Mouse (Mus musculus): Measurements from ENCODE around the gene Wdfy3. TPM values are rescaled to one million over a fixed set of nuclear protein-coding genes. Genes with fewer than 3 reads are reported as not detected.

Wdfy3 gene
- polyA plus RNA-seq, 1 experiment from 2014 or later = 21.7 TPM

DNA sequence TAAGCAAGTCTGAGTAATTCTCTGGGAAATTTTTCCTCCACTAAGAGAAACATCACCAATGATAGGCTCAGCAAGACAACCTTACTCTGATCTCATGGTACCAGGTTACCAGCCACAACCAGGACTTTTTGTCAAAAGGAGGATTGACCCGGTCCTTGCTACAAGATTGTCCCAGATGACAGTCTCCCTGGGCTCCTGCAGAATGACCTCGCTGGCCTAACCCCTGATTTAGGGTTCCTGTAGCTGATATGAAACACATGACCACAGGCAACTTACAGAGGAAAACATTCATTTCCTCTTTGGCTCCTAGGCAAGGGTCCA lies 101.9 kb downstream of the Wdfy3 start:
- TF ChIP-seq CTCF (IDR thresholded peaks at IDR 0.05; ENCODE audit: low read depth) = no peak
- no peak for ATAC-seq (ENCODE audit: insufficient read depth)
- DNase-seq = no peak
- 74% methylated on average over 2 of the region's 2 CpGs for WGBS
- Histone ChIP-seq H3K9me3 (ENCODE audit: low read depth, low read length) (no peaks in the 10 kb centered on the region), H3K4me3 (ENCODE audit: low read depth, low read length) (no peak overlapping the region), H3K27ac (ENCODE audit: low read depth) (peak overlapping the region; percentile 78), H3K27me3 (ENCODE audit: insufficient read depth, low read length) (no peaks in the 10 kb centered on the region), H3K4me2 (0 out of 2 replicates have a peak overlapping the region, but pooled peaks have one; percentile 37), H3K9ac (no peak overlapping the region), H3K4me1 (ENCODE audit: insufficient read depth) (0 out of 2 replicates have a peak, but pooled peaks cover 3% of the 10 kb centered on the region), H3K36me3 (ENCODE audit: insufficient read depth) (peaks cover 22% of the 10 kb centered on the region)

DNA sequence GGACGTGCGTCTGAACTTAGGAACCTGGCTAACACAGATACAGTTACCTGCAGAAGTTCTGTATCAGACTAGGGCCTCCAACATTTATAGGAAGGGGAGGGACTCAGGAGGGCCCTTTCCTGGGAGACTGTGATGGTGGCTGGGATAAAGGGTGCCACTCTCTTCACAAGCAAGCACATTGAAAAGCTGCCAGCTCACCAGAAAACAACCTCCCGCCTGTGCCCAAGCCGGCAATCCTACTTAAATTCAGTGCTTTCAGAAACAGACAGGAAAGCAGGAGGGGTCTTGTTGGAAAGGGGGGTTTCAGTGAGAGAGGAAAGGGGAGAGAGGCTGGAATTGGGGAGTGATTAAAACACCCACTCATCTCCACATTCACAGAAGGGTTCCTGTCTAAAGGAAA lies 106.9 kb downstream of the Wdfy3 start:
- DNase-seq = no peak
- no peak for TF ChIP-seq CTCF (IDR thresholded peaks at IDR 0.05; ENCODE audit: low read depth)

DNA sequence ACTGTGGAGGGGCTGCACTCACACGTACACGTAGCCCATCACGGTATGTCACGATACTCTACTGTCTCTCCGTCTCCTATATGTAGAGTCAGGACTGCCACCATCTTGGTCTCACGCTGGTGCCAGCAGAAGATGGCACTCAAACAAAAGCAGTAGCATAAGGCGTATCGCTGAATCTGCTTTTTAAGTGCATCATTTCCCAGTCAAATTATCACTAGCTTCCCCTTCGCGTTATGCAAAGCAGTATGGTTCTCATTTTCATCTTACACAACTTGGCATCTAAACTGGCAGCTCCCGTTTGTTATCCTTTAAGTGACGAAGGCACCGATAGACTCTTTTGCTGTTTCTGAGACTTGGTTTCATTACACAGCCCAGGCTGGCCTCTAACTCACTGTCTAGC lies 110.4 kb downstream of the Wdfy3 start:
- ATAC-seq (ENCODE audit: insufficient read depth) = no peak
- no peak overlapping the region for H3K4me2 ChIP-seq
- WGBS = 95% methylated on average over 13 of the region's 13 CpGs
- no peaks in the 10 kb centered on the region for H3K9me3 ChIP-seq (ENCODE audit: low read depth, low read length)
- no peak for DNase-seq
- no peaks in the 10 kb centered on the region for H3K27me3 ChIP-seq (ENCODE audit: insufficient read depth, low read length)
- H3K4me1 ChIP-seq (ENCODE audit: insufficient read depth) = no peaks in the 10 kb centered on the region
- H3K36me3 ChIP-seq (ENCODE audit: insufficient read depth) = peaks cover 47% of the 10 kb centered on the region
- no peak overlapping the region for H3K4me3 ChIP-seq (ENCODE audit: low read depth, low read length)
- H3K9ac ChIP-seq = no peak overlapping the region
- H3K27ac ChIP-seq (ENCODE audit: low read depth) = no peak overlapping the region
- no peak for TF ChIP-seq CTCF (IDR thresholded peaks at IDR 0.05; ENCODE audit: low read depth)

More for the DNA sequence above, 106.9 kb downstream of the Wdfy3 start:
- ATAC-seq (ENCODE audit: insufficient read depth) = no peak
- no peak overlapping the region for H3K4me3 ChIP-seq (ENCODE audit: low read depth, low read length)
- no peaks in the 10 kb centered on the region for H3K4me1 ChIP-seq (ENCODE audit: insufficient read depth)
- 76% methylated on average over 4 of the region's 4 CpGs for WGBS
- peaks cover 54% of the 10 kb centered on the region for H3K36me3 ChIP-seq (ENCODE audit: insufficient read depth)
- no peak overlapping the region for H3K27ac ChIP-seq (ENCODE audit: low read depth)
- H3K9ac ChIP-seq = no peak overlapping the region
- H3K4me2 ChIP-seq = no peak overlapping the region
- no peaks in the 10 kb centered on the region for H3K27me3 ChIP-seq (ENCODE audit: insufficient read depth, low read length)
- H3K9me3 ChIP-seq (ENCODE audit: low read depth, low read length) = no peaks in the 10 kb centered on the region

DNA sequence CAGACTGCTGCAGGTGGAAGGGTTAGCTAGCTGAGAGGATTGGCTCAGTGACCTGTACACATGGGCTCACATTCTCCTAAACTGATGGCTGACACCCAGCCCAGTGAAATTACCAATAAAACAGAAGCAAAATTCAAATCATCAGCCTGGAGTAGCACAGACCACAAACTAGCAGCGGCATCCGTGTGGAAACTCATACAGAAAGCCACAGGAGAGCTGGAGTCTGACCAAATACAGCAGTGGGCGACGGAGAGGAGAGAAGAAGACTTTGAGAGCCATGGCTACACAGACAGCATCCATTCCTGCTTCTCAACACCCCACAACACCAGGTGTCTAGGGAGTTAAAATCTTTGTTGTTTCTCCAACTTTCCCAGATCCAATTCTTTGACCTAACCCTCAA lies 110.8 kb downstream of the Wdfy3 start:
- DNase-seq (no peak), ATAC-seq (ENCODE audit: insufficient read depth) (no peak)
- no peaks in the 10 kb centered on the region for H3K9me3 ChIP-seq (ENCODE audit: low read depth, low read length)
- no peak overlapping the region for H3K4me2 ChIP-seq
- peaks cover 51% of the 10 kb centered on the region for H3K36me3 ChIP-seq (ENCODE audit: insufficient read depth)
- no peaks in the 10 kb centered on the region for H3K4me1 ChIP-seq (ENCODE audit: insufficient read depth)
- TF ChIP-seq CTCF (IDR thresholded peaks at IDR 0.05; ENCODE audit: low read depth) = no peak
- H3K27ac ChIP-seq (ENCODE audit: low read depth) = no peak overlapping the region
- H3K9ac ChIP-seq = no peak overlapping the region
- 85% methylated on average over 4 of the region's 4 CpGs for WGBS
- H3K4me3 ChIP-seq (ENCODE audit: low read depth, low read length) = no peak overlapping the region
- no peaks in the 10 kb centered on the region for H3K27me3 ChIP-seq (ENCODE audit: insufficient read depth, low read length)

DNA sequence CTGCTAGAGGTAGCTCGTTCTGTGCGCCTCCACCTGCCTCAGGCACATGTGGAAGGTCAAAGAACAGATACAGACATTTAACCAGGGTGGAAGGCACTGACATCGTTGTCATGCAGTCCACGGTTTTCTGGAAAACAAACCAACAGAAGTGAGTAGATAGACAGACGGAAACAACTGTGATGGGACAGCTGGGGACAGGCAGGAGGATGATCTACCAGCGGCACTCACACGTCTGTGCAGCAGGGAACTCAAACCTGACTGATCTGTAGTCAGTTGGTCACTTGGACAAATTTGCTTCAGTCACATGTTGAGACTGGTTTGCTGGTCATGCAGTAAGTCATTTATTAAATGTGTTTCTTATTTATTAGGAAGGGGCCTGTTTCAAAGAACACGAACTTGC lies 112.3 kb downstream of the Wdfy3 start:
- no peak overlapping the region for H3K27ac ChIP-seq (ENCODE audit: low read depth)
- peaks cover 51% of the 10 kb centered on the region for H3K36me3 ChIP-seq (ENCODE audit: insufficient read depth)
- H3K27me3 ChIP-seq (ENCODE audit: insufficient read depth, low read length) = no peaks in the 10 kb centered on the region
- H3K4me2 ChIP-seq = no peak overlapping the region
- no peak overlapping the region for H3K4me3 ChIP-seq (ENCODE audit: low read depth, low read length)
- no peak for TF ChIP-seq CTCF (IDR thresholded peaks at IDR 0.05; ENCODE audit: low read depth)
- no peaks in the 10 kb centered on the region for H3K4me1 ChIP-seq (ENCODE audit: insufficient read depth)
- H3K9me3 ChIP-seq (ENCODE audit: low read depth, low read length) = no peaks in the 10 kb centered on the region
- 82% methylated on average over 8 of the region's 8 CpGs for whole genome bisulfite sequencing
- no peak overlapping the region for H3K9ac ChIP-seq
- DNase-seq = no peak
- no peak for ATAC-seq (ENCODE audit: insufficient read depth)

DNA sequence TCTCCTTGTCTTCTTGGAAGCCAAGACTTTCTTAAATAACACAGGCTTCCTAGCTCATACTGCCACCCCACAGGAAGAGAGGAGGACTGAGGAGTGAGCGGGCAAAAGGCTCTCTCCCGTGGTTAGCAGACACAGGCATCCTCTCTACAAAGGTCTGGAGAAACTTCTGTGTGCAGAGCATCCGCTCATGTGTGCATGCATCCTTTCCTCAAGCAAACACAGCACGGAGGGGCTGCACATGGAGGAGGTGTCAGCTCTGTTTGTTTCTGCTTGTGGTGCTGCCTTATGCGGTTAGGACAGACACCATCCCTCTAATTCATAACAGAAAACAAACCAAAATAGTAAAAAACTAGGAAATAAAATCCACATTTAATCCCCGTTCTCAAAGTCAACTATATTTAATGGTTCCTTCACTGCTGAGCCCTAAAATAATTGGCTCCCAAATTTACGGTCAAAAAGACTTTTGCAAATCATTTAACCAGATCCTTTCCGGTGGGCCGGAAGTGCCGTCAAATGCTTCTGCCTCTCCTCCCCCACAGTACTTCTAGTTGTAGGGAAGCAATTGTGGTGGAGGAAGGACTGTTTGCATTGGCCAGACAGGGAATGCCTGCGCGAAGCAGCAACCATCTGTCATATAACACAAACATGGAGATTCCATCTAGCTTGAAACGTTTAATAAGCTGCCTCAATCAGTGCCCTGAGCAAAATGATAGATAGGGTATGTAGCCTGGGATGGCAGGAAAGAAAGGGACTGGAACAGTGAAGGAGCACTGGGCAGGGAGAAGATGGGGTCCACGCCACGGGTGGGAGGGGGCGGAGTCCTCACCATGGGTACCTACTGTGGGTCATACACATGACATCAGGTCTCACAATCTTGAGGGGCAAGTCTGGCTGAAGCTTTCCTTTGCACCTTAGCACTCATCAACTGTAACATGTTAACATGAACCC lies 115.1 kb downstream of the Wdfy3 start:
- H3K27ac ChIP-seq (ENCODE audit: low read depth) = peak overlapping the region; percentile 2; the same call in 1 of the 2 replicates
- no peaks in the 10 kb centered on the region for H3K27me3 ChIP-seq (ENCODE audit: insufficient read depth, low read length)
- ATAC-seq (ENCODE audit: insufficient read depth) (peak; percentile 83), DNase-seq (peak; percentile 66)
- no peak overlapping the region for H3K4me2 ChIP-seq
- WGBS = 50% methylated on average over 16 of the region's 16 CpGs
- no peak for TF ChIP-seq CTCF (IDR thresholded peaks at IDR 0.05; ENCODE audit: low read depth)
- H3K36me3 ChIP-seq (ENCODE audit: insufficient read depth) = peaks cover 48% of the 10 kb centered on the region
- H3K9ac ChIP-seq = no peak overlapping the region
- H3K4me1 ChIP-seq (ENCODE audit: insufficient read depth) = no peaks in the 10 kb centered on the region
- H3K4me3 ChIP-seq (ENCODE audit: low read depth, low read length) = no peak overlapping the region
- H3K9me3 ChIP-seq (ENCODE audit: low read depth, low read length) = no peaks in the 10 kb centered on the region

DNA sequence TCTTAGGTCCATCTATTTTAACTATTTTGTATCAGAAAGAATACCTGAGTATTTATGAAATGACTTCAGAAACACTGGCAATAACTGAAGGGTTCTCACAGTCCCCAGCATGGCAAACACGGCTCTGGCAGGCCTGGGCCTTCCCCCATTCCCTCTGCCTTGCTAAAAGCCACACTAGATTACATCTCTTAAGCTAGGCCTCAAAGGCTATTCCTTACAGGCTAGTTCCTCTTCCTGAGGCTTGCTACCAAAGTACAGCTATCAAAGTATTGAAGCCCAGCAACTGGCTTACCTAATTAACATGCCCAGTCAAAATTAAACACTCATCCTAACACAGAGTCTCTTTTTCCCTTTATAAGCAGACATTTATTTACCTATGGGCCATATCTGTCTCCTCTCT lies 117.8 kb downstream of the Wdfy3 start:
- H3K9me3 ChIP-seq (ENCODE audit: low read depth, low read length) = no peaks in the 10 kb centered on the region
- WGBS = 82% methylated on average over 1 of the region's 1 CpGs
- no peak for ATAC-seq (ENCODE audit: insufficient read depth)
- no peak overlapping the region for H3K27ac ChIP-seq (ENCODE audit: low read depth)
- H3K4me1 ChIP-seq (ENCODE audit: insufficient read depth) = no peaks in the 10 kb centered on the region
- no peak for TF ChIP-seq CTCF (IDR thresholded peaks at IDR 0.05; ENCODE audit: low read depth)
- no peak overlapping the region for H3K9ac ChIP-seq
- H3K36me3 ChIP-seq (ENCODE audit: insufficient read depth) = peaks cover 52% of the 10 kb centered on the region
- H3K4me2 ChIP-seq = no peak overlapping the region
- no peaks in the 10 kb centered on the region for H3K27me3 ChIP-seq (ENCODE audit: insufficient read depth, low read length)
- DNase-seq = no peak
- H3K4me3 ChIP-seq (ENCODE audit: low read depth, low read length) = no peak overlapping the region

All from lung, embryonic 14.5 days (tissue).